Mouse (Mus musculus) liver, adult 2 months (tissue): ENCODE measurements around the gene Klhdc7a.

ENCODE experiments used
- CTCF ChIP-seq: fragments of 200-500 bp; IDR thresholded peaks from 2 replicates; pipeline ENCODE4 v1.5.1; 2011; ENCODE audit warnings: low read depth, low read length, control low read depth
- POLR2A ChIP-seq: fragments of 200-500 bp; IDR thresholded peaks from 2 replicates; pipeline ENCODE4 v1.6.1; 2011; ENCODE audit warnings: low read length, control low read depth; ENCODE audit not compliant: insufficient read depth; ENCODE audit errors: extremely low read depth

DNA sequence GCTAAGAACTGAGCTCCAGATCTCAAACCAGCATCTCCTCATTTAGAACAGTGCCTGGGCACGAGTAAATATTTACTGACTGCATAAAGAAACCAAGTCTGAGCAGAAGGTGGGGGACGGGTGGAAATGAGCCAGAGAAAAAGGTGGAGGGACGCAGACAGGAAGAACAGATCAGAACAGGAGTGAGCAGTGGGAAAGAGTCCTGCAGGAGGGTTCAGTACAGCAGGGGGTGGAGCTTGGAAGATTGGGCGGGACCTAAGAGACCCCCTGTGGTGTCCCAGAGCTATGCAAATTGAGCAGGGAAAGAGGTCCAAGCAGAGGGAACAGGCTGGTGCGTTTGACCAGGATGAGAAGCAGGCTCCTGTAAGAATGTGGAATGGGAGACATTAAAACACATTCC, 37.1 kb upstream of the Klhdc7a start:
- TF ChIP-seq CTCF (no peak), POLR2A (no peak)
